Mouse (Mus musculus) cerebellum, postnatal 14 days (tissue): ENCODE measurements at regions not wholly inside any gene's neighbourhood (a gene's known extent, or its start where the extent isn't known, plus 50 kb on each side); places are given as distances from the start of the nearest gene placed in this dataset.
A peak's percentile ranks its signal among the peaks of the same experiment; 100 is the strongest.

ENCODE experiments used
- DNase-seq, 2 experiments: peaks; one replicate each; pipeline ENCODE4 v3.0.0; 2021; ENCODE audit warnings: mixed read lengths in 2 of 2

DNA sequence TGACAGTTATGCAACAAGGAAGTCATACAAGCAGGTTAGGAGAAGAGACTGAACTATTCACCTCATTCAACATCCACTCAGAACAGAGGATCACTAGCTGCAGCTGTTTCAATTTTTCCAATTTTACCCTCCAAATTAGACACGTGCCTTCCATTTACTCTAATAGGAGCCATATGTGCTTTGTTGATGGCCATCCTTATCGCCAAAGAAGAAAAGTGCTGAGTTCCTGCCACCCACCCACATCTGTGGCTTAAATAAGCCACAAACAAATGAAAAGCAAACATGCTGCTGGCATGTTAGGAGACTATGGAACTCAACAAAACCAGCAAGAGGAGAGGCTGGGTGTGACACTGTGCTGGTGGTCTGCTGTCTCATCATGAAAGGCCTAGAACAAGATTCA lies 1786.1 kb downstream of the 9330182O14Rik start:
- DNase-seq: no peak

- DNase-seq: no peak
These were observed 1802.5 kb downstream of the 9330182O14Rik start for GRCm38 (mm10) chr15:41936697-41937096.

GRCm38 (mm10) chr15:41945226-41945625 lies 1811.1 kb downstream of the 9330182O14Rik start:
- no peak for DNase-seq

DNA sequence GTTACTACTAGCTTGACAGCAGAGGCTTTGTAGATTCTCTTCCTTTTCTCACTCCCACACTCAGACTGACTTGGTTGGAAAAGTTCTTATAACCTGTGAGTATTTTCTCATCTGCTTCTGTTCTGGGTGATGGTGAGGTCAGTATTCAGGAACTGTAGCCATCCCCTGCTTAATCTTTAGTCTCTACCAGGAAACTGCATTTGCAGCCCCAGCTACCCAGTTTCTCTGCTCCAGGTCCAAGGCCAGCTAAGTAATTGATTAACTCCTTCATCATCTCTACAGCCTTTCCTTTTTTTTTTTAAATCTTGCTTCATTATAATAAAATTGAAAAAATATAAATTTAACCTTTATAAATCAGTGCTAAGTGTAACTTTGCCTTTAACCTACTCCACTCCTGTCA lies 1813.7 kb downstream of the 9330182O14Rik start:
- no peak for DNase-seq

- peak; percentile 10 to 36 for DNase-seq
These were observed 1814.4 kb downstream of the 9330182O14Rik start for GRCm38 (mm10) chr15:41948347-41949093.

GRCm38 (mm10) chr15:41949094-41949461 lies 1814.9 kb downstream of the 9330182O14Rik start:
- no peak for DNase-seq

GRCm38 (mm10) chr15:41951276-41951675 lies 1817.1 kb downstream of the 9330182O14Rik start:
- DNase-seq: peak; percentile 27 to 39

GRCm38 (mm10) chr15:41960597-41960996 lies 1826.4 kb downstream of the 9330182O14Rik start:
- no peak for DNase-seq

- DNase-seq: no peak
These were observed 1836.7 kb downstream of the 9330182O14Rik start for GRCm38 (mm10) chr15:41970877-41971276.

GRCm38 (mm10) chr15:41973263-41973662 lies 1839.1 kb downstream of the 9330182O14Rik start:
- peak; percentile 95 to 96 for DNase-seq

DNA sequence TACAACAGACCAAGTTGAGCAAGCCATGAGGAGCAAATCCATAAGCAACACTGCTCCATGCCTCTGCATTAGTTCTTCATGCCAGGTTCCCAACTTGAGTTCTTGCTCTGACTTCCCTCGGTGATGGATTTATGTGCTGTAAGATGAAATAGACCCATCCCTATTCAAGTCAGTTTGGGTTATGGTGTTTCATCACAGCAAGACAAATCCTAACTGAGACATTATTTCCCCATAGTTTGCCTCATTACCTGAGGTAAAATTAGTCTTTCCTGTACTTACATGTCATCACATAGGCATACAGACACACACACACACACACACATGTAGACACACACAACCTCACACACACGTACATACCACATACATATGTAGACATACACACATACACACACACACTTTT lies 1843.0 kb downstream of the 9330182O14Rik start:
- DNase-seq: no peak

DNA sequence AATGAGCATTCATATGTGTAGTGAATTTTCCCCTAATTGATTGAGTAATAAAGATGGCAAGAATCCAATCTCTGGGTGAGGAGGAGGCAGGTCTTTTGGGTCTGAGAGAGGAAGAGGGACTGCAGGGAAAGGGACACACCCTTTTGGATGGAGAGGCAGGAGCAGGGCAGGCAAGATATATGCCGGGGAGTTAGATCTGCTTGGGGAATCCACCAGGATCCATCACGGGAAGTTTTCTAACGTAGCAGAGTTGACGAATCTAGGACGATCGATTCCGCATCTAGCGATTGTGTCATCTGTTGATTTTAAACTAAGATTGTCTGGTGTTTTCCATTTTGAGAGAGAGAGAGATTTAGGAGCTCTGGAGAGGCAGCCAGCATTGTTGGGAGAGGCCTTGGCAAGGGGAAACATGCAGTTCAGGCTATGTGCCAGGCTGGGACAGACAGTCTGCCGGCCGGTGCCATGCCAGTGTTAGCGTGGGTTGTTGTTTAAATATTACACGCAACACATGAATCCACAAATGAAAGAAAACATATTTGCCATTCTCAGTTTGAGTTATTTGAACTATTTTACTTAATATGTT lies 1843.6 kb downstream of the 9330182O14Rik start:
- DNase-seq: peak; percentile 83 to 87

DNA sequence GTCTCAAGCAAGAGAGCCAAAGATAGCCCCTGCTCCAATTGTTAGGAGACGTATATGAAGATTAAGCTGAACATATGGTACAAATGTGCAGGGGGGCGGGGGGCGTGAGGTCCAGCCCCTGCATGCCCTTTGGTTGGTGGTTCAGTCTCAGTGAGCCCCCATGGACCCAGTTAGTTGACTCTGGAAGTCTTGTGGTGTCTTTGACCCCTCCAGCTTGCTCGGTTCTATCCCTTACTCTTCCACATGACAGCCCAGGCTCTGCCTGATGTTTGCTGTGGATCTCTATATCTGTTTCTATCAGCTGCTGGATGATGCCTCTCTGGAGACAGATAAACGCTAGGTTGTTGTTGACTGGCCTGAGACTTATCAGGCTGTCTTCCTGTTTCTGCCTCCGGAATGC lies 1849.1 kb downstream of the 9330182O14Rik start:
- DNase-seq: no peak

DNA sequence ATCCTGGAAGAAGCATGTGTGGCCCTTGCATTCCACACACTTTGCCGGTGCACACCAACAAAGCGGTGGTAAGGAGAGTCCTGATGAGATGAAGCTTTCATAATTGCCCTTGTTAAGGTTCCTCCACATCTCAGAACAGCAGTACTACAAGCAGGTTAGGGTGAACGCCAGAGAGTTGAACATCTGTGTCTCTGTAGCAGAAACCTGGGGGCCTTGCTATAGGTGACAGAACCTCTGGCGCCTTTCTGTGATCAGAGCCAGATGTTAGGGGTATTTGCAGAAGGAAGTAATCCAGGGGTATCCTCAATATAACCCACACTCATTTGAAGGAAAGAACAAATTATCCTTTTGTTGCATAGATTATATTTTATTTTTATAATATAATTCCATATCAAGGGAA lies 1850.1 kb downstream of the 9330182O14Rik start:
- no peak for DNase-seq

DNA sequence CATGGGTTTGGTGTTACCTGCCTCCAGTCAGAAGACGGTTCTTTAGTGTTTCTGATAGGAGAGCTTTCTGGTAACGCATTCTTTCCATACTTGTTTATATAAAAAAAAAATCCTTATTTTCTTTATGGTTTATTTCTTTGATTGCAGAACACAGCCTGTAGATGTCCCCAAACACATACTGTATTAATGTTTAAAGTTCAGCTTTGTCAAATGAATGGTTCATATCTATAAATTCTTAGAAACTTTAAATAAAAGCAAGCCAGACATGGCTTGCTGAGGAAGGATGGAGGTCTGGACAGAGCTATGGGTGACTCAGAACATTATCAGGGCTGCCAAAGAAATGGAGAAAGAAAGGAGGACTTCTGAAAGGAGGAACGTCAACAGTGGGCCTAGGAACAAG lies 1852.1 kb downstream of the 9330182O14Rik start:
- DNase-seq: no peak

GRCm38 (mm10) chr15:41989065-41989464 lies 1854.9 kb downstream of the 9330182O14Rik start:
- no peak for DNase-seq

DNA sequence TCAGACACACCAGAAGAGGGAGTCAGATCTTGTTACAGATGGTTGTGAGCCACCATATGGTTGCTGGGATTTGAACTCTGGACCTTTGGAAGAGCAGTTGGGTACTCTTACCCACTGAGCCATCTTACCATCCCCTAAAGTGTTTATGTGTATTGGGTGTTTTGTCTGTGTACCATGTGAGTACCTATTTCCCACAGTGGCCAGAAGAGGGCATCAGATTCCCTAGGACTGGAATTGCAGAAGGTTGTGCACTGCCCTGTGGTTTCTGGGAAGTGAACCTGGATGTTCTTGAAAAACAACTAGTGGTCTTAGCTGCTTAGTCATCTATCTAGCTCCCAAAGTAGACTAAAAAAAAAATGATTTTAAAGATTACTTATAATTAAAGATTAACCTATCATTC lies 1857.7 kb downstream of the 9330182O14Rik start:
- no peak for DNase-seq

DNA sequence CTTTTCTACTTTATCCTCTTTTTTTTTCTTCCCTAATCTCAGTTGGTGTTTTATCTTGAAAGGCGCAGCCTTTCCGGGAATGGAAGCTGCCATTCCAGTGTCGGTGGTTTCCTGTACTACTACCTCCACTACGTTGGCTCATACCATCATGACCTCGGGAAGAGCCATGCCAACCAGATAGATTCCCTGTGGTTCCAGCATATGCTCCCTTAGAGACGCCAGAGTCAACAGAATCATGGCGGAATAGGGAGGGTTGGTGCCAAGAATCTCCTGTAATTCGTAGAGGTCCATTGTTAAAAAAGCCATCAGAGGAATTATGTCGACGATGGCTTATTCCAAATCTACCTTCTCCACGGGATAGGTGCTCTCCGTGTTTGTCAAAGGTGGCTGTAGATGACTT lies 1898.1 kb downstream of the 9330182O14Rik start:
- peak; percentile 39 to 69 for DNase-seq

- DNase-seq: no peak
These were observed 1913.2 kb downstream of the 9330182O14Rik start for GRCm38 (mm10) chr15:42047088-42047976.

- peak; percentile 53 to 61 for DNase-seq
These were observed 1922.6 kb downstream of the 9330182O14Rik start for GRCm38 (mm10) chr15:42056772-42057171.

GRCm38 (mm10) chr15:42068207-42068831 lies 1934.2 kb downstream of the 9330182O14Rik start:
- DNase-seq: peak; percentile 87 to 94

GRCm38 (mm10) chr15:42069072-42069471 lies 1934.9 kb downstream of the 9330182O14Rik start:
- DNase-seq: peak; percentile 24 to 54

DNA sequence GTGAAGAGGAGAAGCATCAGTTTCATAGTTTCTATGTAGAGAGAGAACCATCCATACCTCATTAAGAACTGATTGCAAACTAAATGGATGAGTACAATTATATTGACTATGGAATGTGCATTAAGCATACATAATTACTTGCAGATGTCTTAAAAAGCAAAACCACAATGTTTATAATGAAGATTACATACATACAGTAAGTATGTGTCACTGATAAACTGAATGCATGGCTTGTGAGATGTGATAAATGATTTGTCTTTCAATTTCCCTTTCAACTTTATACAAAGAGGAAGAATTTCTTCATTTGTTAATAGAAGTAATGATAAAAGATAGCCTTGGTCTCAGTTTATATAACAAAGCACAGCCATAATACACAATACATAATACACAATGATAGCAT lies 1939.3 kb downstream of the 9330182O14Rik start:
- no peak for DNase-seq
